Mouse (Mus musculus): ENCODE measurements around the gene Arhgdia. TPM values are rescaled to one million over a fixed set of nuclear protein-coding genes. Genes with fewer than 3 reads are reported as not detected.
A peak's percentile ranks its signal among the peaks of the same experiment; 100 is the strongest.

Gene Arhgdia
- polyA plus RNA-seq, 1 experiment from 2014 or later: 435 TPM

- ATAC-seq (replicated peaks; ENCODE audit: extremely low read depth, insufficient read depth, low FRiP score): peak; percentile 34; the same call in 1 of the 2 replicates
- Histone ChIP-seq H3K27ac (ENCODE audit: low read length) (no peak within 1 kb of the TSS), H3K4me3 (ENCODE audit: low read length) (peak within 1 kb of the TSS; percentile 48), H3K36me3 (ENCODE audit: control insufficient read depth, insufficient read depth) (no peaks in the 10 kb centered on the region), H3K9me3 (replicated peaks; ENCODE audit: control insufficient read depth, low read length) (no peaks in the 10 kb centered on the region), H3K9ac (ENCODE audit: low read length) (peak within 1 kb of the TSS; percentile 52), H3K27me3 (ENCODE audit: control insufficient read depth, insufficient read depth, low read length) (peaks cover 59% of the 10 kb centered on the region), H3K4me2 (ENCODE audit: low read depth, low read length) (peak within 1 kb of the TSS; percentile 71), H3K4me1 (ENCODE audit: control insufficient read depth, insufficient read depth, low read length) (peaks cover 9% of the 10 kb centered on the region)
- 9% methylated on average over 56 of the region's 62 CpGs for WGBS
These were observed 51.1 kb downstream of the Arhgdia start, which contains the start of gene Gcgr for GRCm38 (mm10) chr11:120530085-120530964. TSS of gene Gcgr (plus strand) at chr11:120530699.

GRCm38 (mm10) chr11:120528903-120529302, 52.5 kb downstream of the Arhgdia start:
- no peaks in the 10 kb centered on the region for H3K36me3 ChIP-seq (ENCODE audit: control insufficient read depth, insufficient read depth)
- no peak overlapping the region for H3K27ac ChIP-seq (ENCODE audit: low read length)
- H3K4me1 ChIP-seq (ENCODE audit: control insufficient read depth, insufficient read depth, low read length): peaks cover 9% of the 10 kb centered on the region
- no peak overlapping the region for H3K9ac ChIP-seq (ENCODE audit: low read length)
- peaks cover 56% of the 10 kb centered on the region for H3K27me3 ChIP-seq (ENCODE audit: control insufficient read depth, insufficient read depth, low read length)
- H3K4me2 ChIP-seq (ENCODE audit: low read depth, low read length): no peak overlapping the region
- no peak for ATAC-seq (replicated peaks; ENCODE audit: extremely low read depth, insufficient read depth, low FRiP score)
- H3K4me3 ChIP-seq (ENCODE audit: low read length): no peak overlapping the region
- H3K9me3 ChIP-seq (replicated peaks; ENCODE audit: control insufficient read depth, low read length): no peaks in the 10 kb centered on the region
- WGBS: 54% methylated on average over 4 of the region's 4 CpGs

Small RNA genes within 50 kb of the gene (microRNA-seq; reads per million reads assigned to microRNA genes)
- gene Mir6936: 0.59 reads per million

Other genes with a start within 250 kb of the Arhgdia start
- gene Actg1, start 233.1 kb downstream of the Arhgdia start, polyA plus RNA-seq (2015; fragmentation: Nextera tagmentation; extraction: Ambion mirVana): 1,134 and 1,179 TPM in 2 replicates
- 0.71 and 0.91 TPM in 2 replicates for gene Fscn2, start 220.1 kb downstream of the Arhgdia start, polyA plus RNA-seq (2015; fragmentation: Nextera tagmentation; extraction: Ambion mirVana)
- gene Faap100, start 202.9 kb downstream of the Arhgdia start, polyA plus RNA-seq (2015; fragmentation: Nextera tagmentation; extraction: Ambion mirVana): 28.8 and 37.3 TPM in 2 replicates
- 26.7 and 27.7 TPM in 2 replicates for gene Nploc4, start 143.9 kb downstream of the Arhgdia start, polyA plus RNA-seq (2015; fragmentation: Nextera tagmentation; extraction: Ambion mirVana)
- gene Tspan10, start 139.0 kb downstream of the Arhgdia start, polyA plus RNA-seq (2015; fragmentation: Nextera tagmentation; extraction: Ambion mirVana): 0.09 TPM in 1 of 2 replicates, not detected in the other
- 0.28 and 0.29 TPM in 2 replicates for gene Pde6g, start 128.1 kb downstream of the Arhgdia start, polyA plus RNA-seq (2015; fragmentation: Nextera tagmentation; extraction: Ambion mirVana)
- 23.2 and 23.5 TPM in 2 replicates for gene Oxld1, start 123.6 kb downstream of the Arhgdia start, polyA plus RNA-seq (2015; fragmentation: Nextera tagmentation; extraction: Ambion mirVana)
- 25.4 and 27.4 TPM in 2 replicates for gene Ccdc137, start 123.5 kb downstream of the Arhgdia start, polyA plus RNA-seq (2015; fragmentation: Nextera tagmentation; extraction: Ambion mirVana)
- gene Arl16, start 114.0 kb downstream of the Arhgdia start, polyA plus RNA-seq (2015; fragmentation: Nextera tagmentation; extraction: Ambion mirVana): 33.6 and 34.2 TPM in 2 replicates
- gene Mrpl12, start 97.0 kb downstream of the Arhgdia start, polyA plus RNA-seq (2015; fragmentation: Nextera tagmentation; extraction: Ambion mirVana): 247 and 252 TPM in 2 replicates
- 39.6 and 43.9 TPM in 2 replicates for gene Slc25a10, start 89.8 kb downstream of the Arhgdia start, polyA plus RNA-seq (2015; fragmentation: Nextera tagmentation; extraction: Ambion mirVana)
- 1.4 and 2.7 TPM in 2 replicates for gene Gcgr, start 50.9 kb downstream of the Arhgdia start, polyA plus RNA-seq (2015; fragmentation: Nextera tagmentation; extraction: Ambion mirVana)
- gene Mcrip1, start 31.9 kb downstream of the Arhgdia start, polyA plus RNA-seq (2015; fragmentation: Nextera tagmentation; extraction: Ambion mirVana): 134 and 139 TPM in 2 replicates
- 3.3 and 8.5 TPM in 2 replicates for gene Ppp1r27, start 30.5 kb downstream of the Arhgdia start, polyA plus RNA-seq (2015; fragmentation: Nextera tagmentation; extraction: Ambion mirVana)
- 435 and 437 TPM in 2 replicates for gene P4hb, start 8.4 kb downstream of the Arhgdia start, polyA plus RNA-seq (2015; fragmentation: Nextera tagmentation; extraction: Ambion mirVana)
- gene Alyref, start 16.7 kb upstream of the Arhgdia start, polyA plus RNA-seq (2015; fragmentation: Nextera tagmentation; extraction: Ambion mirVana): 223 and 229 TPM in 2 replicates
- gene Anapc11, start 16.8 kb upstream of the Arhgdia start, polyA plus RNA-seq (2015; fragmentation: Nextera tagmentation; extraction: Ambion mirVana): 179 and 193 TPM in 2 replicates
- gene Npb, start 26.9 kb upstream of the Arhgdia start, polyA plus RNA-seq (2015; fragmentation: Nextera tagmentation; extraction: Ambion mirVana): 13.6 and 15.5 TPM in 2 replicates
- gene Pcyt2, start 36.3 kb upstream of the Arhgdia start, polyA plus RNA-seq (2015; fragmentation: Nextera tagmentation; extraction: Ambion mirVana): 109 and 117 TPM in 2 replicates
- gene Sirt7, start 43.6 kb upstream of the Arhgdia start, polyA plus RNA-seq (2015; fragmentation: Nextera tagmentation; extraction: Ambion mirVana): 21.1 and 28.1 TPM in 2 replicates
- gene Mafg, start 52.0 kb upstream of the Arhgdia start, polyA plus RNA-seq (2015; fragmentation: Nextera tagmentation; extraction: Ambion mirVana): 14.7 and 19.1 TPM in 2 replicates
- 15.2 and 18.5 TPM in 2 replicates for gene Pycr1, start 62.1 kb upstream of the Arhgdia start, polyA plus RNA-seq (2015; fragmentation: Nextera tagmentation; extraction: Ambion mirVana)
- gene Myadml2, start 66.5 kb upstream of the Arhgdia start, polyA plus RNA-seq (2015; fragmentation: Nextera tagmentation; extraction: Ambion mirVana): 17.0 and 19.5 TPM in 2 replicates
- 0.20 and 1.00 TPM in 2 replicates for gene Notum, start 79.6 kb upstream of the Arhgdia start, polyA plus RNA-seq (2015; fragmentation: Nextera tagmentation; extraction: Ambion mirVana)
- gene Aspscr1, start 91.3 kb upstream of the Arhgdia start, polyA plus RNA-seq (2015; fragmentation: Nextera tagmentation; extraction: Ambion mirVana): 105 and 109 TPM in 2 replicates
- gene Cenpx, start 132.1 kb upstream of the Arhgdia start, polyA plus RNA-seq (2015; fragmentation: Nextera tagmentation; extraction: Ambion mirVana): 107 and 112 TPM in 2 replicates
- 34.1 and 34.8 TPM in 2 replicates for gene Lrrc45, start 132.3 kb upstream of the Arhgdia start, polyA plus RNA-seq (2015; fragmentation: Nextera tagmentation; extraction: Ambion mirVana)
- gene Rac3, start 139.8 kb upstream of the Arhgdia start, polyA plus RNA-seq (2015; fragmentation: Nextera tagmentation; extraction: Ambion mirVana): 8.7 and 10.6 TPM in 2 replicates
- 15.3 and 17.1 TPM in 2 replicates for gene Dcxr, start 145.7 kb upstream of the Arhgdia start, polyA plus RNA-seq (2015; fragmentation: Nextera tagmentation; extraction: Ambion mirVana)
- gene Cbr2, start 150.5 kb upstream of the Arhgdia start, polyA plus RNA-seq (2015; fragmentation: Nextera tagmentation; extraction: Ambion mirVana): 54.8 and 59.4 TPM in 2 replicates
- gene Hmga1b, start 181.2 kb upstream of the Arhgdia start, polyA plus RNA-seq (2015; fragmentation: Nextera tagmentation; extraction: Ambion mirVana): 1.3 and 6.9 TPM in 2 replicates
- 27.8 and 28.4 TPM in 2 replicates for gene Rfng, start 202.6 kb upstream of the Arhgdia start, polyA plus RNA-seq (2015; fragmentation: Nextera tagmentation; extraction: Ambion mirVana)
- 124 and 135 TPM in 2 replicates for gene Gps1, start 202.6 kb upstream of the Arhgdia start, polyA plus RNA-seq (2015; fragmentation: Nextera tagmentation; extraction: Ambion mirVana)
- 44.7 and 49.7 TPM in 2 replicates for gene Dus1l, start 214.8 kb upstream of the Arhgdia start, polyA plus RNA-seq (2015; fragmentation: Nextera tagmentation; extraction: Ambion mirVana)
- gene Fasn, start 242.9 kb upstream of the Arhgdia start, polyA plus RNA-seq (2015; fragmentation: Nextera tagmentation; extraction: Ambion mirVana): 24.9 and 28.7 TPM in 2 replicates